Mouse (Mus musculus) stomach, postnatal 0 days (tissue): ENCODE data around the gene Krtap31-2. TPM values are rescaled to one million over a fixed set of nuclear protein-coding genes. Genes with fewer than 3 reads are reported as not detected.

ENCODE experiments used
- ATAC-seq: fragments of 200-750 bp; cut with Nextera tagmentation; 2 replicates; pipeline ENCODE4 v1.8.0; 2017; ENCODE audit not compliant: low FRiP score, low TSS enrichment
- DNase-seq: peaks from one replicate; pipeline ENCODE4 v3.0.0-alpha.2; 2016; ENCODE audit warnings: low spot score
- H3K27ac ChIP-seq: fragments of 300-500 bp; sonication (generic); replicated peaks from 2 replicates; pipeline ENCODE4 v1.5.1; 2014; ENCODE audit warnings: mild to moderate bottlenecking, control low read depth
- H3K27me3 ChIP-seq: fragments of 300-500 bp; sonication (generic); 2 replicates; pipeline ENCODE4 v1.6.1; 2014; ENCODE audit warnings: low read length; ENCODE audit not compliant: control insufficient read depth, insufficient read depth
- H3K36me3 ChIP-seq: fragments of 300-500 bp; sonication (generic); 2 replicates; pipeline ENCODE4 v1.6.1; 2014; ENCODE audit warnings: low read length, mixed read lengths; ENCODE audit not compliant: control insufficient read depth, insufficient read depth
- H3K4me1 ChIP-seq: fragments of 300-500 bp; sonication (generic); replicated peaks from 2 replicates; pipeline ENCODE4 v1.6.1; 2014; ENCODE audit warnings: antibody characterized with exemption; ENCODE audit not compliant: control insufficient read depth, insufficient read depth
- H3K4me2 ChIP-seq: fragments of 300-500 bp; sonication (generic); replicated peaks from 2 replicates; pipeline ENCODE4 v1.6.1; 2014; ENCODE audit warnings: low read depth, mild to moderate bottlenecking, control low read depth, moderate library complexity
- H3K4me3 ChIP-seq: fragments of 300-500 bp; sonication (generic); 2 replicates; pipeline ENCODE4 v1.5.1; 2014; ENCODE audit warnings: low read depth, low read length, control low read depth
- H3K9ac ChIP-seq: fragments of 300-500 bp; sonication (generic); 2 replicates; pipeline ENCODE4 v1.6.1; 2014; ENCODE audit warnings: mild to moderate bottlenecking, low read length, control low read depth, mixed read lengths
- H3K9me3 ChIP-seq: fragments of 300-500 bp; sonication (generic); 2 replicates; pipeline ENCODE4 v1.6.1; 2016; ENCODE audit warnings: low read length; ENCODE audit not compliant: control insufficient read depth
- CTCF ChIP-seq: IDR thresholded peaks from 2 replicates; pipeline ENCODE4 v1.5.1; 2016; ENCODE audit warnings: antibody characterized with exemption, low read depth, mild to moderate bottlenecking, moderate library complexity
- EP300 ChIP-seq: optimal IDR thresholded peaks from 2 replicates; pipeline ENCODE3; 2016; ENCODE audit warnings: antibody characterized with exemption
- WGBS: fragments of 180-500 bp; shearing (Covaris S2); extraction: QIAGEN DNeasy Blood & Tissue Kit; methylation state at CpG from one replicate; pipeline ENCODE4 v1.1.7; 2014; 5-methylcytosine and 5-hydroxymethylcytosine counted together
- polyA plus RNA-seq: library from polyadenylated mRNA; unstranded; fragments of >200 nt; fragmentation: Nextera tagmentation; extraction: Ambion mirVana; gene quantifications from 2 replicates; pipeline ENCODE4 v1.2.1, GENCODE M21; 2015

Krtap31-2 gene
- polyA plus RNA-seq, 1 experiment from 2014 or later, result not detected

GRCm38 (mm10) chr11:99965961-99966360 lies 29.9 kb downstream of the Krtap31-2 start:
- ATAC-seq (no peak), DNase-seq (no peak)
- no peaks in the 10 kb centered on the region for H3K9me3 ChIP-seq
- no peaks in the 10 kb centered on the region for H3K4me1 ChIP-seq
- H3K27ac ChIP-seq, result no peak overlapping the region
- WGBS, result 13% methylated on average over 2 of the region's 2 CpGs
- TF ChIP-seq CTCF (no peak), EP300 (no peak)
- H3K9ac ChIP-seq, result no peak overlapping the region
- no peak overlapping the region for H3K4me2 ChIP-seq
- no peaks in the 10 kb centered on the region for H3K27me3 ChIP-seq
- no peaks in the 10 kb centered on the region for H3K36me3 ChIP-seq
- no peak overlapping the region for H3K4me3 ChIP-seq

GRCm38 (mm10) chr11:99978953-99979352 lies 42.9 kb downstream of the Krtap31-2 start, which contains the start of gene Krtap29-1:
Gene Krtap29-1, minus strand, starts transcription at chr11:99979053.
- TF ChIP-seq EP300 (no peak), CTCF (no peak)
- H3K4me3 ChIP-seq, result no peak within 1 kb of the TSS
- H3K27me3 ChIP-seq, result no peaks in the 10 kb centered on the region
- no peak for DNase-seq
- no peak within 1 kb of the TSS for H3K4me2 ChIP-seq
- ATAC-seq, result no peak
- H3K9ac ChIP-seq, result no peak within 1 kb of the TSS
- 70% methylated on average over 5 of the region's 5 CpGs for WGBS
- no peaks in the 10 kb centered on the region for H3K9me3 ChIP-seq
- H3K27ac ChIP-seq, result no peak within 1 kb of the TSS
- no peaks in the 10 kb centered on the region for H3K4me1 ChIP-seq
- no peaks in the 10 kb centered on the region for H3K36me3 ChIP-seq

GRCm38 (mm10) chr11:99982731-99983130 lies 46.6 kb downstream of the Krtap31-2 start:
- 84% methylated on average over 9 of the region's 9 CpGs for WGBS
- H3K36me3 ChIP-seq, result no peaks in the 10 kb centered on the region
- H3K27me3 ChIP-seq, result no peaks in the 10 kb centered on the region
- no peak overlapping the region for H3K9ac ChIP-seq
- H3K9me3 ChIP-seq, result no peaks in the 10 kb centered on the region
- no peak overlapping the region for H3K4me2 ChIP-seq
- ATAC-seq, result no peak
- H3K27ac ChIP-seq, result no peak overlapping the region
- H3K4me1 ChIP-seq, result no peaks in the 10 kb centered on the region
- no peak overlapping the region for H3K4me3 ChIP-seq
- TF ChIP-seq CTCF (no peak), EP300 (no peak)
- DNase-seq, result no peak

DNA sequence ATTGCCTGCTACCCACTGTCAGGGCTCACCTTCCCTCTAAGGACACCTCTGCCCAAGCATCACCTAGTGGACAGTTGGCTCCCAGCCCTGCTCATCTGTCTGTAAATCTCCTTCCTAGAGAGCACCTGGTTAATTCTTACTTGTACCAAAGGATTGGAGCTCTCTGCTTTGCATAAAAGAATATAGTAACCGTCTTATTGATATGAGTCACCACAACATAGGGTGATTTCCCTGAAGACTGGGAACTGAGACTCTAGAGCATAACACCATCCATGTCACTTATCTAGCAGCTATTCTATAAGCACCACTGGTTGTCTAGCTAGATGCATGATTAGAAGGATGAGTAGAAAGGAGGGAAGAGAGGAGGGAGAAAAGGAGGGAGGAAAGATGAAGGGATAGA lies 47.4 kb downstream of the Krtap31-2 start:
- no peak for TF ChIP-seq CTCF
- no peak for TF ChIP-seq EP300
- no peak for DNase-seq
- no peak overlapping the region for H3K9ac ChIP-seq
- no peaks in the 10 kb centered on the region for H3K36me3 ChIP-seq
- no peak overlapping the region for H3K27ac ChIP-seq
- WGBS, result 76% methylated on average over 1 of the region's 1 CpGs
- H3K27me3 ChIP-seq, result no peaks in the 10 kb centered on the region
- no peak overlapping the region for H3K4me3 ChIP-seq
- ATAC-seq, result no peak
- no peaks in the 10 kb centered on the region for H3K9me3 ChIP-seq
- H3K4me1 ChIP-seq, result no peaks in the 10 kb centered on the region
- H3K4me2 ChIP-seq, result no peak overlapping the region

DNA sequence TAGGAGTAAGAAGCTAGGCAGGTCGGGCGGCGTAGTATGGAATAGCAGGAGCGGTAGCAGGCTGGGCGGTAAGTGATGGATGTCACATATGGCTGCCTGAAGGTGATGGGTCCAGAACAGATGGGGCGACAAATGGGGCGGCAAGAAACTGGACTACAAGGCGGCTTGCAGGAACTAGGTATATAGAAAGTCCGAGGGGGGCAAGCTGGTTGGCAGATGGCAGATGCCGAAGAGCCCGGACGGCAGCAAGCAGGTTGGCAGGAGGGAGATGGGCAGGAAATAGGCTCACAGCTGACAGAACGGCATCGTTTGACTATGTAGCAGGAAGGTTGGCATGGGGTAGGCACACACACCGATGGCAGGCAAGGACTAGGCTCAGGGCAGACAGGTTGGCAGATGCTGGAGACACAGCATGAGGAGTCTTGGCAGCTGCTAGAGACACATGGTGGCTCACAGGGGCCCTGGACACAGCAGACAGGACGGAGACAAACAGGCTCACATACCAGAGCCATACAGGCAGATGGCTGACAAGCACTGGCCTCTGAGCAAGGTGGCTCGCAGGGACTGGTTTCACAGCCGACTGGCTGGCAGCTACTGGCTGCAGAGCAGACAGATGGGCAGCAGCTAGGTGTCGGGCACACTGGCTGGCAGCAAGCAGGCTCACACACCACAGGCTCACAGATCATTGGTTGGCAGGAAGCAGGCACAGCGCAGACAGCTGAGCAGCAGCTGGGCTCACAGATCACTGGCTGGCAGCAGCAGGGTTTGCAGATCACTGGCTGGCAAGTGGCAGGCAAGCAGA lies 49.4 kb downstream of the Krtap31-2 start:
- DNase-seq, result no peak
- H3K9ac ChIP-seq, result no peak overlapping the region
- H3K36me3 ChIP-seq, result no peaks in the 10 kb centered on the region
- no peaks in the 10 kb centered on the region for H3K27me3 ChIP-seq
- WGBS, result 75% methylated on average over 20 of the region's 20 CpGs
- no peak overlapping the region for H3K4me2 ChIP-seq
- H3K4me3 ChIP-seq, result no peak overlapping the region
- TF ChIP-seq EP300, result no peak
- no peak for TF ChIP-seq CTCF
- no peak overlapping the region for H3K27ac ChIP-seq
- ATAC-seq, result no peak
- no peaks in the 10 kb centered on the region for H3K4me1 ChIP-seq
- no peaks in the 10 kb centered on the region for H3K9me3 ChIP-seq

- no peak for ATAC-seq
- Histone ChIP-seq H3K9ac (no peak within 1 kb of the TSS), H3K27me3 (no peaks in the 10 kb centered on the region), H3K4me2 (no peak within 1 kb of the TSS), H3K27ac (no peak within 1 kb of the TSS), H3K36me3 (no peaks in the 10 kb centered on the region), H3K4me3 (no peak within 1 kb of the TSS), H3K4me1 (no peaks in the 10 kb centered on the region), H3K9me3 (no peaks in the 10 kb centered on the region)
- TF ChIP-seq EP300 (no peak), CTCF (no peak)
- no peak for DNase-seq
- WGBS, result 65% methylated on average over 8 of the region's 8 CpGs
Measured at GRCm38 (mm10) chr11:99986180-99986647, 50.1 kb downstream of the Krtap31-2 start, which contains the start of gene Krtap16-1. Gene Krtap16-1, minus strand, starts transcription at chr11:99986597.

Other genes with a start within 250 kb of the Krtap31-2 start
- not detected in 2 replicates for gene Gm14190, start 245.6 kb upstream of the Krtap31-2 start, polyA plus RNA-seq
- gene Gm14180, start 202.0 kb upstream of the Krtap31-2 start, polyA plus RNA-seq, result not detected in 2 replicates
- gene Gm11595, start 163.4 kb upstream of the Krtap31-2 start, polyA plus RNA-seq, result not detected in 2 replicates
- gene Krtap4-8, start 155.6 kb upstream of the Krtap31-2 start, polyA plus RNA-seq, result not detected in 2 replicates
- gene Krtap4-9, start 151.1 kb upstream of the Krtap31-2 start, polyA plus RNA-seq, result not detected in 2 replicates
- not detected in 2 replicates for gene Gm11596, start 142.8 kb upstream of the Krtap31-2 start, polyA plus RNA-seq
- not detected in 2 replicates for gene Gm11569, start 137.4 kb upstream of the Krtap31-2 start, polyA plus RNA-seq
- not detected in 2 replicates for gene Gm11554, start 131.8 kb upstream of the Krtap31-2 start, polyA plus RNA-seq
- not detected in 2 replicates for gene Krtap4-13, start 126.4 kb upstream of the Krtap31-2 start, polyA plus RNA-seq
- not detected in 2 replicates for gene Gm11564, start 120.6 kb upstream of the Krtap31-2 start, polyA plus RNA-seq
- gene 2300003K06Rik, start 98.2 kb upstream of the Krtap31-2 start, polyA plus RNA-seq, result not detected in 2 replicates
- gene Krtap4-16, start 84.7 kb upstream of the Krtap31-2 start, polyA plus RNA-seq, result not detected in 2 replicates
- not detected in 2 replicates for gene Gm11568, start 78.4 kb upstream of the Krtap31-2 start, polyA plus RNA-seq
- gene Gm11559, start 71.8 kb upstream of the Krtap31-2 start, polyA plus RNA-seq, result not detected in 2 replicates
- not detected in 2 replicates for gene Krtap9-1, start 62.9 kb upstream of the Krtap31-2 start, polyA plus RNA-seq
- not detected in 2 replicates for gene Gm11567, start 57.1 kb upstream of the Krtap31-2 start, polyA plus RNA-seq
- gene Krtap31-1, start 28.4 kb upstream of the Krtap31-2 start, polyA plus RNA-seq, result not detected in 2 replicates
- gene Gm11565, start 21.5 kb upstream of the Krtap31-2 start, polyA plus RNA-seq, result not detected in 2 replicates
- not detected in 2 replicates for gene Krtap9-5, start 12.2 kb downstream of the Krtap31-2 start, polyA plus RNA-seq
- not detected in 2 replicates for gene Krtap29-1, start 42.8 kb downstream of the Krtap31-2 start, polyA plus RNA-seq
- gene Krtap16-1, start 50.3 kb downstream of the Krtap31-2 start, polyA plus RNA-seq, result 0.10 TPM in 1 of 2 replicates, not detected in the other
- gene Krtap17-1, start 57.7 kb downstream of the Krtap31-2 start, polyA plus RNA-seq, result 0.25 and 0.27 TPM in 2 replicates
- gene Krt33a, start 79.9 kb downstream of the Krtap31-2 start, polyA plus RNA-seq, result 0.05 and 0.17 TPM in 2 replicates
- 0.06 TPM in 1 of 2 replicates, not detected in the other for gene Krt33b, start 93.6 kb downstream of the Krtap31-2 start, polyA plus RNA-seq
- gene Krt34, start 105.3 kb downstream of the Krtap31-2 start, polyA plus RNA-seq, result 0.99 and 1.0 TPM in 2 replicates
- not detected in 2 replicates for gene Krt31, start 114.3 kb downstream of the Krtap31-2 start, polyA plus RNA-seq
- 0.59 and 0.65 TPM in 2 replicates for gene Krt32, start 151.9 kb downstream of the Krtap31-2 start, polyA plus RNA-seq
- 0.21 and 0.33 TPM in 2 replicates for gene Krt35, start 159.9 kb downstream of the Krtap31-2 start, polyA plus RNA-seq
- 0.30 and 0.48 TPM in 2 replicates for gene Krt36, start 169.3 kb downstream of the Krtap31-2 start, polyA plus RNA-seq
- gene Krt13, start 185.3 kb downstream of the Krtap31-2 start, polyA plus RNA-seq, result 2,802 and 3,195 TPM in 2 replicates
- gene Krt15, start 199.6 kb downstream of the Krtap31-2 start, polyA plus RNA-seq, result 758 and 921 TPM in 2 replicates
- 1,512 and 1,618 TPM in 2 replicates for gene Krt19, start 212.4 kb downstream of the Krtap31-2 start, polyA plus RNA-seq